Mouse (Mus musculus) heart, embryonic 15.5 days (tissue): ENCODE measurements at regions not wholly inside any gene's neighbourhood (a gene's known extent, or its start where the extent isn't known, plus 50 kb on each side); places are given as distances from the start of the nearest gene placed in this dataset.

Source experiments
- ATAC-seq: fragments of 200-750 bp; cut with Nextera tagmentation; replicated peaks from 2 replicates; pipeline ENCODE4 v1.8.0; 2017; ENCODE audit warnings: low read depth, moderate TSS enrichment; ENCODE audit not compliant: insufficient number of reproducible peaks, insufficient read depth, low FRiP score
- H3K27ac ChIP-seq: fragments of 300-500 bp; sonication (generic); 2 replicates; pipeline ENCODE4 v1.5.1; 2015; ENCODE audit warnings: mild to moderate bottlenecking, inconsistent platforms
- H3K27me3 ChIP-seq: fragments of 300-500 bp; sonication (generic); 2 replicates; pipeline ENCODE4 v1.6.1; 2015; ENCODE audit warnings: inconsistent platforms
- H3K36me3 ChIP-seq: fragments of 300-500 bp; sonication (generic); 2 replicates; pipeline ENCODE4 v1.6.1; 2015; ENCODE audit warnings: mild to moderate bottlenecking, inconsistent platforms
- H3K4me1 ChIP-seq: fragments of 300-500 bp; sonication (generic); replicated peaks from 2 replicates; pipeline ENCODE4 v1.6.1; 2015; ENCODE audit warnings: inconsistent platforms
- H3K4me2 ChIP-seq: fragments of 300-500 bp; sonication (generic); 2 replicates; pipeline ENCODE4 v1.6.1; 2015; ENCODE audit warnings: inconsistent platforms, mild to moderate bottlenecking, moderate library complexity
- H3K4me3 ChIP-seq: fragments of 300-500 bp; sonication (generic); 2 replicates; pipeline ENCODE4 v1.5.1; 2015; ENCODE audit warnings: mild to moderate bottlenecking, inconsistent platforms
- H3K9ac ChIP-seq: fragments of 300-500 bp; sonication (generic); 2 replicates; pipeline ENCODE4 v1.6.1; 2015; ENCODE audit warnings: mild to moderate bottlenecking, inconsistent platforms
- H3K9me3 ChIP-seq: fragments of 300-500 bp; sonication (generic); replicated peaks from 2 replicates; pipeline ENCODE4 v1.6.1; 2016; ENCODE audit warnings: inconsistent platforms
- WGBS: fragments of 180-500 bp; shearing (Covaris S2); methylation state at CpG from one replicate; pipeline ENCODE4 v1.1.7; 2015; ENCODE audit warnings: mixed read lengths; 5-methylcytosine and 5-hydroxymethylcytosine counted together

DNA sequence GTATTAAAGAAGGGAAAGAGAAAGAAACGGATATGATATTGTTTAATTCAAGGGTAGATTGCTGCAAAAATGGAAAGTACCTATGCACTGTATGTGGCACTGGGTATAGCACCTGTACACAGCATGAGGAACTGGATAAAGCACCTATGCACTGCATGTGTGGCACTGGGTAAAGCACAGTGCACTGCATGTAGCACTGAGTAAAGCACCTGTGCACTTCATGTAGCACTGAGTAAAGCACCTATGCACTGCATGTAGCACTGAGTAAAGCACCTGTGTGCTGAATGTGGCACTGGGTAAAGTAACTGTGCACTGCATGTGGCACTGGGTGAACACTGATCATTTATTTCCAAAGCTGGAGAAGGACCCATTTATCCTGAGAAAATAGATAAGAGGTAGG is 280.2 kb upstream of the Fam49a start:
- no peaks in the 10 kb centered on the region for H3K4me1 ChIP-seq
- 68% methylated on average over 1 of the region's 1 CpGs for WGBS
- no peak overlapping the region for H3K9ac ChIP-seq
- no peak overlapping the region for H3K27ac ChIP-seq
- no peak overlapping the region for H3K4me2 ChIP-seq
- H3K36me3 ChIP-seq = no peaks in the 10 kb centered on the region
- no peak for ATAC-seq
- H3K4me3 ChIP-seq = no peak overlapping the region
- no peaks in the 10 kb centered on the region for H3K9me3 ChIP-seq
- no peaks in the 10 kb centered on the region for H3K27me3 ChIP-seq

- Histone ChIP-seq H3K27me3 (no peaks in the 10 kb centered on the region), H3K9ac (no peak overlapping the region), H3K4me3 (no peak overlapping the region), H3K27ac (no peak overlapping the region), H3K4me1 (no peaks in the 10 kb centered on the region), H3K9me3 (no peaks in the 10 kb centered on the region), H3K4me2 (no peak overlapping the region), H3K36me3 (no peaks in the 10 kb centered on the region)
- WGBS = 47% methylated on average over 1 of the region's 1 CpGs
- no peak for ATAC-seq
These were observed 268.4 kb upstream of the Fam49a start for GRCm38 (mm10) chr12:11993513-11993912.

DNA sequence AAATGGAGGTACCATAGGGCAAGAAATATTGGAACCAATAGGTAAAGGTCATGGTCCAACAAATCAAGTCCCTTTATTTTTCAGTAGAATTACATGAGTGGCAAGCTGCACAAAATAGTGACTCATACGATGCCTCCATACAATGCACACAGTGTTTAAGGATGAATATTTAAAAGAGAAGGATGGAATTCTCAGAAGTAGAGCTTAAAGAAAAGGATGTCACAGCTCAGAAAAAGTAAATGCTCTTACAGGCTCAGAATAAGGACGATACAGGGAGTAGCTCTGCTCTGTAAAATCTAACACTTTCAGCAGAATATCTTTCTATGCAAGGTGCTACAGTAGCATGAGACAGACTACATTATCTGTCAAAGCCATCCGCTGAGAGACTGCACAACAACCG is 262.7 kb upstream of the Fam49a start:
- WGBS = 73% methylated on average over 4 of the region's 4 CpGs
- no peaks in the 10 kb centered on the region for H3K36me3 ChIP-seq

GRCm38 (mm10) chr12:12002414-12002813 is 259.5 kb upstream of the Fam49a start:
- ATAC-seq = no peak
- no peak overlapping the region for H3K4me3 ChIP-seq
- no peak overlapping the region for H3K9ac ChIP-seq
- H3K27ac ChIP-seq = no peak overlapping the region
- H3K4me2 ChIP-seq = no peak overlapping the region
- no peaks in the 10 kb centered on the region for H3K36me3 ChIP-seq
- 48% methylated on average over 3 of the region's 3 CpGs for WGBS
- no peaks in the 10 kb centered on the region for H3K27me3 ChIP-seq
- H3K4me1 ChIP-seq = no peaks in the 10 kb centered on the region
- no peaks in the 10 kb centered on the region for H3K9me3 ChIP-seq

More for the DNA sequence above, 262.7 kb upstream of the Fam49a start:
- Histone ChIP-seq H3K4me3 (no peak overlapping the region), H3K4me2 (no peak overlapping the region), H3K9ac (no peak overlapping the region), H3K4me1 (no peaks in the 10 kb centered on the region), H3K9me3 (no peaks in the 10 kb centered on the region), H3K27ac (no peak overlapping the region), H3K27me3 (no peaks in the 10 kb centered on the region)
- ATAC-seq = no peak

GRCm38 (mm10) chr12:12010592-12010991 is 251.3 kb upstream of the Fam49a start:
- H3K9ac ChIP-seq = no peak overlapping the region
- no peak overlapping the region for H3K4me2 ChIP-seq
- ATAC-seq = no peak
- H3K36me3 ChIP-seq = no peaks in the 10 kb centered on the region
- no peaks in the 10 kb centered on the region for H3K27me3 ChIP-seq
- H3K4me1 ChIP-seq = no peaks in the 10 kb centered on the region
- H3K27ac ChIP-seq = no peak overlapping the region
- H3K4me3 ChIP-seq = no peak overlapping the region
- H3K9me3 ChIP-seq = no peaks in the 10 kb centered on the region

- Histone ChIP-seq H3K4me2 (no peak overlapping the region), H3K27ac (no peak overlapping the region), H3K9me3 (no peaks in the 10 kb centered on the region), H3K9ac (no peak overlapping the region), H3K36me3 (no peaks in the 10 kb centered on the region), H3K4me1 (no peaks in the 10 kb centered on the region), H3K4me3 (no peak overlapping the region), H3K27me3 (no peaks in the 10 kb centered on the region)
- ATAC-seq = no peak
- WGBS = 77% methylated on average over 6 of the region's 6 CpGs
These were observed 238.0 kb upstream of the Fam49a start for GRCm38 (mm10) chr12:12023819-12024470.

DNA sequence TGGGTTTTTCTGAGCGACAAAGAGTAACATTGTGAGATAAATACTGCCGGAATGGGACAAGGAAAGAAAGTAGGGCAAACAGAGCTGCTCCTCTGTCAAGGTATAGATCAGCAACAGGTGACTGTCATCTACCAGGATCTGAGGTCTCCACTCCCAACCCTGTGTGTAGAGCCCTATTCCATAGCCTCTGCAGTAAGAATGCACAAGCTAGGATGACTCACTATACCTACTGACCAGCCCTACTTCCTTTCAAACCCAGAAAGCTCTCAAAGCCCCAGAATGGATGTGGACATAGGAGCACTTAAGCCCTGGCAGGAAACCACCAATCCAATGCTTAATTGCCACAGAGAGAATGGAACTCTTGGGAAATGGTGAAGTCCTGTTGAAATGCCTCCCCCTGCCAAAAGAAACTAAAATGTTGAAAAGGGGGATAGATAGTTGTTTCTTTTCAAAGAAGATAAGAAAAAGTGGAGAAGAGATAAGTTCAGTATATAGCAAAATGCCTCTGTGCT is 231.8 kb upstream of the Fam49a start:
- Histone ChIP-seq H3K9me3 (no peaks in the 10 kb centered on the region), H3K9ac (no peak overlapping the region), H3K4me3 (no peak overlapping the region), H3K27ac (no peak overlapping the region), H3K4me1 (no peaks in the 10 kb centered on the region), H3K4me2 (no peak overlapping the region), H3K27me3 (no peaks in the 10 kb centered on the region), H3K36me3 (no peaks in the 10 kb centered on the region)
- 83% methylated on average over 2 of the region's 2 CpGs for WGBS
- peak; percentile 47; the same call in 1 of the 2 replicates for ATAC-seq

DNA sequence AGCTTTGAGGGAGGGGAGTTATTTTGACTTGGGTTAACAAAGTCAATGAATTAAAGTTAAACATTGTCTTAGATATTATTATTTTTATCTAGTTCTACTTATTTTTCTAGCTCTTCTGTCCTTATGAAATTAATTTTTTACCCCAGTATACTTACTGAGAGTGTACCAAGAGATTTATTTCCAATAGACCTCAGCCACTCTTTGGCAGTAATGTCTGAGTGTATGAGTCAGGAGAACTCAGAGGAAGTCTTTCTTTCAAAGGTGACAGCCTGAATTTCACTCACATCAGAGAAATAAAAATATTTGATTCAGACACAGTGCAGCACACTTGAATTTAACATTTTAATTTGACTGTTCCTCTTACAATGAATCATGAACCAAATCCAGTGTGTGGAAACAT is 227.4 kb upstream of the Fam49a start:
- Histone ChIP-seq H3K9me3 (no peaks in the 10 kb centered on the region), H3K4me3 (no peak overlapping the region), H3K36me3 (no peaks in the 10 kb centered on the region), H3K27me3 (no peaks in the 10 kb centered on the region), H3K4me2 (no peak overlapping the region), H3K4me1 (no peaks in the 10 kb centered on the region), H3K9ac (no peak overlapping the region), H3K27ac (no peak overlapping the region)
- no peak for ATAC-seq

- H3K9ac ChIP-seq = no peak overlapping the region
- ATAC-seq = no peak
- WGBS = 68% methylated on average over 1 of the region's 1 CpGs
These were observed 222.7 kb upstream of the Fam49a start for GRCm38 (mm10) chr12:12039217-12039616.

DNA sequence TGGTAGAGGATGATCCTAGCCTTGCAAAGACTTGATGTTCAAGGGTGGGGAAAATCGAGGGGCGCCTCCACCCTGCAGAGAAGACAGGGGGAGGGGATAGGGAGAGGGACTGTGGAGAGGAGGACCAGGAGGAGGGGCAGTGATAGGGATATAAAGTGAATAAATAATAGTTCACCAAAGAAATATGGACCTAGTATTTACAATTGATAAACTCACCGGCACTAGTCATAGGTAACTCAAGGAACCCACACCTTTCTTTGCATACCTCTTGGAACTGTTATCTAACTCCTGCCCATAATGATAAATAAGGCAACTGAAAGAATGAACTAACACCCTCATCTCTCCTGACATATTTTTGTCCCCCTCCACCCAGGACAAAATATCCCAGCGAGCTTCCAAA is 199.7 kb upstream of the Fam49a start:
- Histone ChIP-seq H3K4me3 (no peak overlapping the region), H3K4me2 (no peak overlapping the region), H3K9me3 (no peaks in the 10 kb centered on the region), H3K36me3 (no peaks in the 10 kb centered on the region), H3K4me1 (no peaks in the 10 kb centered on the region), H3K27me3 (no peaks in the 10 kb centered on the region), H3K9ac (no peak overlapping the region), H3K27ac (no peak overlapping the region)
- no peak for ATAC-seq
- 73% methylated on average over 4 of the region's 4 CpGs for WGBS

More at GRCm38 (mm10) chr12:12039217-12039616, 222.7 kb upstream of the Fam49a start:
- Histone ChIP-seq H3K4me2 (no peak overlapping the region), H3K27me3 (no peaks in the 10 kb centered on the region), H3K27ac (no peak overlapping the region), H3K4me3 (no peak overlapping the region), H3K36me3 (no peaks in the 10 kb centered on the region), H3K4me1 (no peaks in the 10 kb centered on the region), H3K9me3 (no peaks in the 10 kb centered on the region)

DNA sequence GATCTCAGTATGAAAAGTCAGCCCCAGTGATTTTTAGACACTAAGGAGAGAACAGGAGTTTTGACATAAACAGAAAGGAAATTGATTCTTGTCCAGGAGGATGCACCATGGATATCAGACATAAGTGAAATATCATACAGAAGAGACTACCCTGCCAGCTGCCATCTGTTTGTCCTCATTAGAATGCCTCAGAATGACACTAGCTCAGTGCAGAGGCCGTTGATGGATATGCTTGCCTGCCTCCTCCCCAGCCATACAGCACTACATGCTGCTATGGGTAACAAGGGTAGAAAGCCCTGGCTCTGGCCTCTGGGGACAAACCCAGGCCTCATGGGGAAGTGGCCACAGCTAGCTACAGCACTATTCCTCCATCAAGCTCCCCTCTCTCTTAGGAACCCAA is 198.0 kb upstream of the Fam49a start:
- H3K9me3 ChIP-seq = no peaks in the 10 kb centered on the region

DNA sequence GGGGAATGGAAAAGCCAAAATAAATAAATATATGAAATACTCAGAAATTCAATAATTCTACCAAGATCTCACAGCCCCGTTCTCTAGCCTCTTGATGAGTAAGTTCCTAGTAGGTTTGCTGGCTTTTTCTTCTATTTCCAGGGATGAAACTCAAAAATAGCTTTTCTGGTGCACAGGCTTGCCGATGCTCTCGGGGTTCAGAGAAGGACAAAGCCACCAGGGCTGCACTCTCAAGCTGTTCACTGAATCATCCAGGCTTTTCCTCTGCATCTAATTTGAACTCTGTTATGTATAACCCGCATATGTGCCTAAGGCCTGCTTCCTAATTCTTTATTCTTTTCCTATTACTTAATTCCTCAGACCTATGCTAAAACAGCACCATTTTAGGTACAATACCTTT is 197.5 kb upstream of the Fam49a start:
- H3K27me3 ChIP-seq = no peaks in the 10 kb centered on the region
- H3K4me2 ChIP-seq = no peak overlapping the region
- no peaks in the 10 kb centered on the region for H3K36me3 ChIP-seq
- H3K4me3 ChIP-seq = no peak overlapping the region
- H3K9me3 ChIP-seq = no peaks in the 10 kb centered on the region
- H3K27ac ChIP-seq = no peak overlapping the region
- WGBS = 81% methylated on average over 4 of the region's 4 CpGs
- ATAC-seq = no peak
- H3K9ac ChIP-seq = no peak overlapping the region
- H3K4me1 ChIP-seq = no peaks in the 10 kb centered on the region

More for the DNA sequence above, 198.0 kb upstream of the Fam49a start:
- Histone ChIP-seq H3K27ac (no peak overlapping the region), H3K9ac (no peak overlapping the region), H3K4me2 (no peak overlapping the region), H3K27me3 (no peaks in the 10 kb centered on the region), H3K4me1 (no peaks in the 10 kb centered on the region), H3K36me3 (no peaks in the 10 kb centered on the region), H3K4me3 (no peak overlapping the region)
- 58% methylated on average over 1 of the region's 1 CpGs for WGBS
- ATAC-seq = no peak
